Mouse (Mus musculus) G1E (cell line): ENCODE measurements around the gene Ralgps1.

ENCODE experiments used
- CTCF ChIP-seq: IDR thresholded peaks from 2 replicates; pipeline ENCODE4 v1.5.1; 2012; ENCODE audit warnings: low read depth, low read length, inconsistent platforms, mixed read lengths
- GATA1 ChIP-seq: IDR thresholded peaks from 2 replicates; pipeline ENCODE4 v1.6.1; 2012; ENCODE audit warnings: borderline replicate concordance, low read length, inconsistent platforms, mixed read lengths

- TF ChIP-seq CTCF (no peak), GATA1 (no peak)
These were observed 100.7 kb downstream of the Ralgps1 start for GRCm38 (mm10) chr2:33270569-33270968.
